Mouse (Mus musculus) urinary bladder, postnatal 14 days (tissue): ENCODE measurements around the gene Jak1.
"Not testable (repeated sequence)": the region's sequence is repeated elsewhere in the genome, so short reads cannot be mapped to it uniquely, and the experiment has no call there.

Experiments used
- DNase-seq: peaks from one replicate; pipeline ENCODE4 v3.0.0; 2021; ENCODE audit warnings: low spot score

Gene Jak1

GRCm38 (mm10) chr4:101276456-101277070, 11.5 kb upstream of the Jak1 start:
- no peak for DNase-seq

- no peak for DNase-seq
These were observed 10.8 kb upstream of the Jak1 start for GRCm38 (mm10) chr4:101275881-101276280.

GRCm38 (mm10) chr4:101270734-101271133, 5.7 kb upstream of the Jak1 start:
- no peak for DNase-seq

GRCm38 (mm10) chr4:101268506-101268905, 3.4 kb upstream of the Jak1 start:
- DNase-seq, result not testable (repeated sequence)

- DNase-seq, result no peak
These were observed 441 bp upstream of the Jak1 start for GRCm38 (mm10) chr4:101265523-101265922.

GRCm38 (mm10) chr4:101263968-101264740, 928 bp downstream of the Jak1 start:
- no peak for DNase-seq

- no peak for DNase-seq
These were observed 3.5 kb downstream of the Jak1 start for GRCm38 (mm10) chr4:101261596-101261995.

GRCm38 (mm10) chr4:101260744-101261291, 4.3 kb downstream of the Jak1 start:
- DNase-seq, result no peak

- no peak for DNase-seq
These were observed 8.4 kb downstream of the Jak1 start for GRCm38 (mm10) chr4:101256526-101257210.

GRCm38 (mm10) chr4:101254606-101255349, 10.3 kb downstream of the Jak1 start:
- no peak for DNase-seq

- no peak for DNase-seq
These were observed 11.1 kb downstream of the Jak1 start for GRCm38 (mm10) chr4:101254015-101254414.

- no peak for DNase-seq
These were observed 12.1 kb downstream of the Jak1 start for GRCm38 (mm10) chr4:101252781-101253622.

- no peak for DNase-seq
These were observed 13.1 kb downstream of the Jak1 start for GRCm38 (mm10) chr4:101252016-101252415.

- DNase-seq, result no peak
These were observed 14.9 kb downstream of the Jak1 start for GRCm38 (mm10) chr4:101249977-101250743.

GRCm38 (mm10) chr4:101247355-101247754, 17.7 kb downstream of the Jak1 start:
- no peak for DNase-seq

- no peak for DNase-seq
These were observed 18.5 kb downstream of the Jak1 start for GRCm38 (mm10) chr4:101246569-101246968.

GRCm38 (mm10) chr4:101244257-101245011, 20.6 kb downstream of the Jak1 start:
- DNase-seq, result no peak

- DNase-seq, result no peak
These were observed 24.3 kb downstream of the Jak1 start for GRCm38 (mm10) chr4:101240875-101241173.

- DNase-seq, result no peak
These were observed 24.8 kb downstream of the Jak1 start for GRCm38 (mm10) chr4:101240163-101240874.
